6 mouse cellular contexts compared by ENCODE assay signal in the genomic region with DNA sequence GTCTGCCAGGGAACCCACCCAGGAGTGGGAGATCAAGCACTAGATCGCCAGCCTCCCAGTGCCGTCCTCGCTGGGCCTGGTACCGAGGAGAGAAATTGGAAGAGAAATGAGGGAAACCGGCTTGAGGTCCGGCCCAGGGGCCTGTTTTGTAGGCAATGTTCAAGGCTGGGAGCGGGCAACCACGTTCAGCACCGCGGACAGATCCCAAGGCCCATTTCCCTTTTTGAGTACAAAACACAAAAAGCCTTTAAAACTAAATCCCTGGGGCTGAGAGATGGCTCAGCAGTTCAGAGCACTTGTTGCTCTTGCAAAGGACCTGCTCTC. TPM values are rescaled to one million over a fixed set of nuclear protein-coding genes. Genes with fewer than 3 reads are reported as not detected.
A peak's percentile ranks its signal among the peaks of the same experiment; 100 is the strongest.
DNase-seq lines count a peak whose midpoint lies in the region; ATAC-seq and TF ChIP-seq lines count a peak whose summit lies in the region.
"Not testable (repeated sequence)": the region's sequence is repeated elsewhere in the genome, so short reads cannot be mapped to it uniquely, and the experiment has no call there.

No protein-coding gene starts in this region.

- no CpG with 5 or more reads among the region's 10 CpGs for WGBS in embryonic facial prominence, embryonic 15.5 days
- no CpG with 5 or more reads among the region's 10 CpGs for WGBS in intestine, embryonic 14.5 days
- no CpG with 5 or more reads among the region's 10 CpGs for WGBS in limb, embryonic 11.5 days
- WGBS in lung, embryonic 14.5 days, result no CpG with 5 or more reads among the region's 10 CpGs
- WGBS in stomach, embryonic 16.5 days, result no CpG with 5 or more reads among the region's 10 CpGs

- not testable (repeated sequence) for H3K4me2 ChIP-seq in embryonic facial prominence, embryonic 15.5 days (replicated peaks); intestine, embryonic 14.5 days (ENCODE audit: low read length); limb, embryonic 11.5 days (ENCODE audit: low read depth, severe bottlenecking); lung, embryonic 14.5 days; stomach, embryonic 16.5 days (ENCODE audit: low read depth, low read length)

- H3K4me1 ChIP-seq in embryonic facial prominence, embryonic 15.5 days; intestine, embryonic 14.5 days (replicated peaks; ENCODE audit: control insufficient read depth, insufficient read depth, low read length); limb, embryonic 11.5 days (ENCODE audit: control insufficient read depth, insufficient read depth, low read length); lung, embryonic 14.5 days (ENCODE audit: insufficient read depth); stomach, embryonic 16.5 days (ENCODE audit: control insufficient read depth, insufficient read depth, low read length): not testable (repeated sequence)

- not testable (repeated sequence) for TF ChIP-seq CTCF in lung, embryonic 14.5 days (IDR thresholded peaks at IDR 0.05; ENCODE audit: low read depth)

- DNase-seq in intestine, embryonic 14.5 days (ENCODE audit: low spot score); limb, embryonic 11.5 days (ENCODE audit: low spot score); lung, embryonic 14.5 days: not testable (repeated sequence)

- H3K36me3 ChIP-seq in embryonic facial prominence, embryonic 15.5 days; intestine, embryonic 14.5 days (ENCODE audit: control insufficient read depth, insufficient read depth, low read length); limb, embryonic 11.5 days (ENCODE audit: control insufficient read depth, insufficient read depth, low read length); lung, embryonic 14.5 days (ENCODE audit: insufficient read depth); stomach, embryonic 16.5 days (ENCODE audit: control insufficient read depth, insufficient read depth, low read length): not testable (repeated sequence)

- H3K4me3 ChIP-seq in embryonic facial prominence, embryonic 15.5 days (replicated peaks); intestine, embryonic 14.5 days (ENCODE audit: low read depth, low read length); limb, embryonic 11.5 days (ENCODE audit: low read depth, low read length); lung, embryonic 14.5 days (ENCODE audit: low read depth, low read length); stomach, embryonic 16.5 days (replicated peaks; ENCODE audit: low read length): not testable (repeated sequence)

- H3K27me3 ChIP-seq in embryonic facial prominence, embryonic 15.5 days; intestine, embryonic 14.5 days (replicated peaks; ENCODE audit: control insufficient read depth, insufficient read depth, low read length); limb, embryonic 11.5 days (ENCODE audit: control insufficient read depth, insufficient read depth, low read length); lung, embryonic 14.5 days (ENCODE audit: insufficient read depth, low read length); stomach, embryonic 16.5 days (ENCODE audit: control insufficient read depth, insufficient read depth, low read length): not testable (repeated sequence)

- ATAC-seq in common myeloid progenitor, adult 5-6 weeks (replicated peaks; ENCODE audit: low read depth, poor library complexity, severe bottlenecking), result peak; percentile 45
- peak; percentile 8; the same call in 1 of the 2 replicates for ATAC-seq in embryonic facial prominence, embryonic 15.5 days (ENCODE audit: insufficient number of reproducible peaks, low FRiP score, low TSS enrichment, low read depth)
- 0 out of 2 replicates have a peak, but pooled peaks have one; percentile 26 for ATAC-seq in intestine, embryonic 14.5 days (replicated peaks; ENCODE audit: low FRiP score, low TSS enrichment, low read depth)
- ATAC-seq in limb, embryonic 11.5 days (ENCODE audit: insufficient number of reproducible peaks, low FRiP score, low TSS enrichment, low read depth), result peak; percentile 66
- 0 out of 2 replicates have a peak, but pooled peaks have one; percentile 12 for ATAC-seq in lung, embryonic 14.5 days (ENCODE audit: insufficient read depth)
- peak; percentile 9; the same call in 1 of the 2 replicates for ATAC-seq in stomach, embryonic 16.5 days (ENCODE audit: insufficient read depth, low FRiP score)

- H3K9ac ChIP-seq in embryonic facial prominence, embryonic 15.5 days; intestine, embryonic 14.5 days (ENCODE audit: low read length); limb, embryonic 11.5 days (ENCODE audit: low read length); lung, embryonic 14.5 days; stomach, embryonic 16.5 days (ENCODE audit: low read length): not testable (repeated sequence)

- H3K9me3 ChIP-seq in embryonic facial prominence, embryonic 15.5 days (replicated peaks); intestine, embryonic 14.5 days (ENCODE audit: control insufficient read depth, low read length); limb, embryonic 11.5 days (ENCODE audit: control insufficient read depth, low read length); lung, embryonic 14.5 days (ENCODE audit: low read depth, low read length); stomach, embryonic 16.5 days (replicated peaks; ENCODE audit: control insufficient read depth, low read length): not testable (repeated sequence)

- not testable (repeated sequence) for H3K27ac ChIP-seq in embryonic facial prominence, embryonic 15.5 days (replicated peaks); intestine, embryonic 14.5 days (ENCODE audit: low read depth); limb, embryonic 11.5 days (replicated peaks; ENCODE audit: low read depth, low read length); lung, embryonic 14.5 days (ENCODE audit: low read depth); stomach, embryonic 16.5 days (ENCODE audit: low read length)

RNA-seq across cellular contexts. Expression of gene Dynlt1a, which starts 4.4 kb away (rescaled TPM):
- total RNA-seq in common myeloid progenitor, adult 5-6 weeks (2017), result 13.9 and 14.0 TPM in 2 replicates
- polyA plus RNA-seq in embryonic facial prominence, embryonic 15.5 days (2015; fragmentation: Nextera tagmentation; extraction: Ambion mirVana), result 14.8 and 17.2 TPM in 2 replicates
- polyA plus RNA-seq in intestine, embryonic 14.5 days (2014; fragmentation: Nextera tagmentation; extraction: Ambion mirVana), result 16.4 and 20.3 TPM in 2 replicates
- 20.8 and 25.6 TPM in 2 replicates for polyA plus RNA-seq in limb, embryonic 11.5 days (2014; fragmentation: Nextera tagmentation; extraction: Ambion mirVana)
- 18.7 and 19.0 TPM in 2 replicates for polyA plus RNA-seq in lung, embryonic 14.5 days (2014; fragmentation: Nextera tagmentation; extraction: Ambion mirVana)
- polyA plus RNA-seq in stomach, embryonic 16.5 days (2015; fragmentation: Nextera tagmentation; extraction: Ambion mirVana), result 13.1 and 13.8 TPM in 2 replicates

Comparison
In these comparisons a context has a peak if more than half of its experiments do, and no peak if none do; other contexts are left out.
1. ATAC-seq: peak in every context shown above with its lines; median percentile 66 in limb, embryonic 11.5 days; 45 in common myeloid progenitor, adult 5-6 weeks; 26 in intestine, embryonic 14.5 days; 12 in lung, embryonic 14.5 days; 9 in stomach, embryonic 16.5 days; 8 in embryonic facial prominence, embryonic 15.5 days.